Mouse (Mus musculus): ENCODE measurements at regions not wholly inside any gene's neighbourhood (a gene's known extent, or its start where the extent isn't known, plus 50 kb on each side); places are given as distances from the start of the nearest gene placed in this dataset.

DNA sequence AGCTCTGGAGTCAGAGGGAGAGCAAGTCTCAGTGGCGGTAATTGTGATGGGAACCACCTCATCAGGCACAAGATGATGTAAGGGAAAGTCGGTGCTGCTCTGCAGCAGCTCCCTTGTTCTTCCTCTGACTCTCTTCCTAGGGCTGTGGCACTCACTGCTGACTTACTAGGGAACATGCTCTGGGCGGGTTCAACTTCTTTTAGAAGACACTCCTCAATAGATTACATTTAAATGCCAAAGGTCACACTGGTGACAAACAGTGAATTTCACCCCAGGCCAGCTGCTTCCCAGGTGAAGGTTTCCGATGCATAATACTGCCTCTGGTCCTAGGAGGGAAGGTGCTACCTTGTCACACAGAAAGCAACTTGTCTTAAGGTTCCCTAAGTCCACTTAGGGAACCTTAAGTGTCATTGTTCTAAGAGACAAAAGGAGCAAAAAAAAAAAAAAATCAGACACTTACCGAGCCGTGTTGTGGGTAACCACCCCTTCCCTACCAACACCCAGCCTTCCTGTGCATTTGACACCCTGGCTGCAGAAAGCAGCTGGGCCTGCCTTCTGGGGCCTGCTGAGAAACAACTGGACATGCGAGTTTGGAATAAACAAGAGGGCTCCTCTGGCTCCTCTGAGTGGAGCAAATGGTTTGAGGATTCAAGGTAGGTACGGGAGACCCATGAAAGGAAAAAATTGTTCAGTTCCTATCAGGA lies 135.0 kb downstream of the Pja1 start:
- ATAC-seq (ENCODE audit: insufficient read depth), result no peak
- Histone ChIP-seq H3K27ac (no peak overlapping the region), H3K9ac (replicated peaks) (no peak overlapping the region), H3K4me3 (ENCODE audit: insufficient read depth in 1 of 2, low read depth in 2 of 2, low read length in 2 of 2) (no peak overlapping the region), H3K27me3 (ENCODE audit: control insufficient read depth, insufficient read depth, low read length) (no peaks in the 10 kb centered on the region), H3K4me2 (ENCODE audit: low read depth) (no peak overlapping the region), H3K9me3 (ENCODE audit: control insufficient read depth, low read length) (no peaks in the 10 kb centered on the region), H3K4me1 (replicated peaks; ENCODE audit: control insufficient read depth in 2 of 2, insufficient read depth in 2 of 2, low read length in 1 of 2) (no peaks in the 10 kb centered on the region; a peak in 1 of 4 replicates), H3K36me3 (replicated peaks; ENCODE audit: control insufficient read depth, insufficient read depth, low read depth) (no peaks in the 10 kb centered on the region)
- 41% methylated on average over 8 of the region's 8 CpGs for WGBS (ENCODE audit: insufficient replicate concordance)
- DNase-seq (ENCODE audit: low read depth in 3 of 3, low spot score in 3 of 3), result no peak
- TF ChIP-seq CTCF (IDR thresholded peaks at IDR 0.05; ENCODE audit: low read depth), result no peak
- TF ChIP-seq EP300 (IDR thresholded peaks at IDR 0.05; ENCODE audit: low read depth), result no peak

DNA sequence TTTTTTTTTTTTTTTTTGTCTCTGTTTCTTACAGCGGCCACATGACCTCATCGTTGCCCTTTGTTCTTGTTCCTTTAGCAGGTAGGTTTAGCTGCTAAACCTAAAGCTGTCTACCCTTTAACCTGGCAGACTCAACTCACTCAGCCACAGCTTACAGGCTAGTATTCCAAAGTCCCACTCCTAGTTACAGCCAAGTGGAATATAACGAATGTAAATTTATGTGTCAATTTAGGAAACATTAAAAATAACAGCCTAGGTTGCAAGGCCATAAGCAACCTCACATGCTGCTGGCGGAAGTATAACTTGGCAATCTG lies 138.7 kb downstream of the Pja1 start:
- Histone ChIP-seq H3K4me1 (replicated peaks; ENCODE audit: control insufficient read depth in 2 of 2, insufficient read depth in 2 of 2, low read length in 1 of 2) (no peaks in the 10 kb centered on the region; a peak in 1 of 4 replicates), H3K4me2 (ENCODE audit: low read depth) (no peak overlapping the region), H3K27me3 (ENCODE audit: control insufficient read depth, insufficient read depth, low read length) (no peaks in the 10 kb centered on the region), H3K9me3 (ENCODE audit: control insufficient read depth, low read length) (no peaks in the 10 kb centered on the region), H3K9ac (replicated peaks) (no peak overlapping the region), H3K27ac (no peak overlapping the region), H3K36me3 (replicated peaks; ENCODE audit: control insufficient read depth, insufficient read depth, low read depth) (no peaks in the 10 kb centered on the region), H3K4me3 (ENCODE audit: insufficient read depth in 1 of 2, low read depth in 2 of 2, low read length in 2 of 2) (no peak overlapping the region)
- ATAC-seq (ENCODE audit: insufficient read depth) (no peak), DNase-seq (ENCODE audit: low read depth in 3 of 3, low spot score in 3 of 3) (no peak)
- WGBS (ENCODE audit: insufficient replicate concordance), result 39% methylated on average over 4 of the region's 4 CpGs
- TF ChIP-seq CTCF (IDR thresholded peaks at IDR 0.05; ENCODE audit: low read depth) (no peak), EP300 (IDR thresholded peaks at IDR 0.05; ENCODE audit: low read depth) (no peak)

DNA sequence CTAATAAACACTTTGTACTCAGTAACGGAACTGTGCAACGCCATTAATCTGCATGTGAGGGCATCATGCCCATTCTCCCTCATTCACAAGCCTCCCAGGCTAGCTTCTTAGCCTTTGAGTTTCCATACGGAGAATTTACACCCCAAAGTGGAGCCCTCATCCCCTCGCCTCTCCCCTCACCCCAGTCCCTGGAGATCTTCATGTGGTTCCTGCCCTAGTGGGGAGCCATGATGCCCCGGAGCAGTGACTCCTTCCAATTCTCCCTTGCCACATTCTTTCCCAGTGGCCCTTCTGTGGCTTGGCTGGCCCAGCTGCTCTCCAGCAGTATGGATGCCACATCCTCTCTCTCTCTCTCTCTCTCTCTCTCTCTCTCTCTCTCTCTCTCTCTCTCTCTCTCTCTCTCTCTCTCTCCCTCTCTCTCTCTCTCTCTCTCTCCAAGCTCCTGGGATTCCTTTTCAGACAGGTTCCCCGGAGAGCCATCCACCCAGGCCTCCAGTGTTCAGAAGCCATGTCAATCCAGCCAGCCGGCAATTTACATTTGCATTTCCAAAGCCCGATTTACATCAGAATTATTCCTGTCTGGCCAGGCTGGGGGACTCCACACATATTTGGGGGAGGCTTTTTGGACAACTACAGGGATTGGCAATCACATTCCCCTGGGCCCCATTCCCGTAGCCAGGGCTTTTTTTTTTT lies 139.2 kb downstream of the Pja1 start:
- Histone ChIP-seq H3K4me1 (replicated peaks; ENCODE audit: control insufficient read depth in 2 of 2, insufficient read depth in 2 of 2, low read length in 1 of 2) (no peaks in the 10 kb centered on the region; a peak in 1 of 4 replicates), H3K27me3 (ENCODE audit: control insufficient read depth, insufficient read depth, low read length) (no peaks in the 10 kb centered on the region), H3K4me2 (ENCODE audit: low read depth) (no peak overlapping the region), H3K4me3 (ENCODE audit: insufficient read depth in 1 of 2, low read depth in 2 of 2, low read length in 2 of 2) (no peak overlapping the region), H3K36me3 (replicated peaks; ENCODE audit: control insufficient read depth, insufficient read depth, low read depth) (no peaks in the 10 kb centered on the region), H3K9me3 (ENCODE audit: control insufficient read depth, low read length) (no peaks in the 10 kb centered on the region), H3K27ac (no peak overlapping the region), H3K9ac (replicated peaks) (no peak overlapping the region)
- ATAC-seq (ENCODE audit: insufficient read depth) (no peak), DNase-seq (ENCODE audit: low read depth in 3 of 3, low spot score in 3 of 3) (no peak)
- 43% methylated on average over 9 of the region's 9 CpGs for WGBS (ENCODE audit: insufficient replicate concordance)
- no peak for TF ChIP-seq CTCF (IDR thresholded peaks at IDR 0.05; ENCODE audit: low read depth)

DNA sequence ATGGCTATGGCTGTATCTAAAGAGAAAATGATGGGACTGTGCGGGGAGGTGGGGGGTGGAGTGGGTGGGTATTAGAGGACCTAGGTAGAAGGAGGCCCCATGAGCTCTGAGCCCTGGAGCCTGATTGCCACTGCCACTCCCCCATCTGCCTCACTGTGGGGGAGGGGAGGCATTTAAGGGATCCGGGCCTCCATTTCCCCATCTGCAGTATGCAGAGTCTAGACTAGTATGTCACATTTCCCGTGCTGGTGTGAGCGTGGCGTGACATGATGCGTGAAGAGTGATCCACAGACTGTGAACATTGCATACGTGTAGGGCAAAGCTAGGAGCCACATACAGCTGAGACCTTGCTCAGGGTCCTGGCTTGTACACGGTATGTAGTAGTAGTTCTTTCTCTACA lies 140.7 kb downstream of the Pja1 start:
- WGBS (ENCODE audit: insufficient replicate concordance), result 68% methylated on average over 8 of the region's 8 CpGs
- no peak for DNase-seq (ENCODE audit: low read depth in 3 of 3, low spot score in 3 of 3)

DNA sequence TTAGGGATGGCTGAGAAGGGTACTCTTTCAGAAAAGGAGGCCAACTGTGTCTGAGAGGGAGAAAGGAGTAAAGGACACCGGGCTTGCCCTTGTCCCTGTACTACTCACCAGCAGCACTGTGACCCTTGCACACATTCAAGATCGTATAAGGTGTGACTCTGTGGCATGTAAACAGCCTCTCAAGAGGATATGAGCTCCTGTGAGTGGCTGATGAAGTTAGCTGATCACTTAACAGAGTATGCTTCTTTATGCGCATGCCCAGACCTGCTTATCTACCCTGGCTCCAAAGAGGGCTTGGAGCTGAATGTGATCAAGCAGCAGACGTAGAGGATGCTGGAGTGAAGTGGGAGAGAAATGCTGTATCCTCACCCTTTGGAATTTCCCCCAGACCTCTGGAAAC lies 142.5 kb downstream of the Pja1 start:
- Histone ChIP-seq H3K27ac (no peak overlapping the region), H3K4me2 (ENCODE audit: low read depth) (no peak overlapping the region), H3K27me3 (ENCODE audit: control insufficient read depth, insufficient read depth, low read length) (no peaks in the 10 kb centered on the region), H3K9me3 (ENCODE audit: control insufficient read depth, low read length) (no peaks in the 10 kb centered on the region), H3K4me1 (replicated peaks; ENCODE audit: control insufficient read depth in 2 of 2, insufficient read depth in 2 of 2, low read length in 1 of 2) (no peaks in the 10 kb centered on the region), H3K4me3 (ENCODE audit: insufficient read depth in 1 of 2, low read depth in 2 of 2, low read length in 2 of 2) (no peak overlapping the region), H3K36me3 (replicated peaks; ENCODE audit: control insufficient read depth, insufficient read depth, low read depth) (no peaks in the 10 kb centered on the region), H3K9ac (replicated peaks) (no peak overlapping the region)
- TF ChIP-seq CTCF (IDR thresholded peaks at IDR 0.05; ENCODE audit: low read depth), result no peak
- TF ChIP-seq EP300 (IDR thresholded peaks at IDR 0.05; ENCODE audit: low read depth), result no peak
- ATAC-seq (ENCODE audit: insufficient read depth), result no peak
- 36% methylated on average over 4 of the region's 4 CpGs for WGBS (ENCODE audit: insufficient replicate concordance)
- DNase-seq (ENCODE audit: low read depth in 3 of 3, low spot score in 3 of 3), result no peak

More for the DNA sequence above, 140.7 kb downstream of the Pja1 start:
- Histone ChIP-seq H3K4me2 (ENCODE audit: low read depth) (no peak overlapping the region), H3K27ac (no peak overlapping the region), H3K36me3 (replicated peaks; ENCODE audit: control insufficient read depth, insufficient read depth, low read depth) (no peaks in the 10 kb centered on the region), H3K9ac (replicated peaks) (no peak overlapping the region), H3K9me3 (ENCODE audit: control insufficient read depth, low read length) (no peaks in the 10 kb centered on the region), H3K4me3 (ENCODE audit: insufficient read depth in 1 of 2, low read depth in 2 of 2, low read length in 2 of 2) (no peak overlapping the region), H3K27me3 (ENCODE audit: control insufficient read depth, insufficient read depth, low read length) (no peaks in the 10 kb centered on the region), H3K4me1 (replicated peaks; ENCODE audit: control insufficient read depth in 2 of 2, insufficient read depth in 2 of 2, low read length in 1 of 2) (no peaks in the 10 kb centered on the region)
- TF ChIP-seq CTCF (IDR thresholded peaks at IDR 0.05; ENCODE audit: low read depth), result no peak
- TF ChIP-seq EP300 (IDR thresholded peaks at IDR 0.05; ENCODE audit: low read depth), result no peak
- ATAC-seq (ENCODE audit: insufficient read depth), result no peak
